Mouse (Mus musculus): ENCODE results near the gene Srsf5. TPM values are rescaled to one million over a fixed set of nuclear protein-coding genes. Genes with fewer than 3 reads are reported as not detected.

The Srsf5 gene
- polyA plus RNA-seq, 1 experiment from 2014 or later, result 274 TPM

DNA sequence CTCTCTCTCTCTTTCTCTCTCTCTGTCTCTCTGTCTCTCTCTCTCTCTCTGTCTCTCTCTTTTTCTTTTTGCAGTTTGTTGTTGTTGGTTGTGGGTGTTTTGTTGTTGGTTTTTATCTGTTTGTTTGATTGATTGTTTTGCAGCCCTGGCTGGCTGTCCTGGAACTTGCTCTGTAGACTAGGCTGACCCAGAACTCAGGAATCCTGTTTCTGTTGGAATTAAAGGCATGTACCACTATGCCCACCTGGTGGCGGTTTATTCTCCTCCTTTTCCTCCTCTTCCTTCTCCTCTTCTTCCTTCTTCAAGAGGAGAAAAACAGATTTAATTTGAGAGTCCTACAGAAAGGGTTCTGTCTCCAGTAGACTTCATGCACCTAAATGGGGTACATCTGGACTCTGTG lies 17.8 kb upstream of the Srsf5 start:
- H3K4me2 ChIP-seq (ENCODE audit: low read length), result no peak overlapping the region
- no peak overlapping the region for H3K9ac ChIP-seq (ENCODE audit: low read length)
- no peaks in the 10 kb centered on the region for H3K27me3 ChIP-seq (replicated peaks; ENCODE audit: control insufficient read depth, insufficient read depth, low read length)
- no peaks in the 10 kb centered on the region for H3K36me3 ChIP-seq (ENCODE audit: control insufficient read depth, insufficient read depth, low read length)
- H3K9me3 ChIP-seq (replicated peaks; ENCODE audit: control insufficient read depth, low read length), result no peaks in the 10 kb centered on the region
- H3K4me1 ChIP-seq (ENCODE audit: control insufficient read depth, insufficient read depth, low read length), result no peaks in the 10 kb centered on the region
- no peak overlapping the region for H3K27ac ChIP-seq (ENCODE audit: low read depth, low read length)
- DNase-seq (ENCODE audit: low spot score), result no peak
- 70% methylated on average over 1 of the region's 1 CpGs for WGBS
- no peak overlapping the region for H3K4me3 ChIP-seq (ENCODE audit: low read depth, low read length)
- no peak for ATAC-seq

DNA sequence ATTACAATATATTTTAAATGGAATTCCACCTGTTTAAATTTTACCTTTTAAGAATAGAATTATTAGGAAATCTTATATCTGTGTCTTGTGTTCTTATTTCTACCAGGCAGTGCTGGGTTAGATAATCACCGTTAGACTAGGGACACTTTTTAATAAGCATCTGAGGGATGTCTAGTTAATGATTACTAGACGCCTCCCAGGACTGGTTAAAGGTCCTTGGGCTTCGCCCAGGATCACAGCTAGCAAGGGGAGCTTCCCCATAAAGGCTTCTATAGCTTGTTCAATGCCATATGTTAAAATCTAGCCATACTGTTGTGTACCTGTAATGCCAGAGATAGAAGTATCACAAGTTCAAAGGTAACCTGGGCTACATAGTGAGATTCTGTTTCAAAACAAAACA lies 16.4 kb upstream of the Srsf5 start:
- no peaks in the 10 kb centered on the region for H3K36me3 ChIP-seq (ENCODE audit: control insufficient read depth, insufficient read depth, low read length)
- 90% methylated on average over 3 of the region's 3 CpGs for WGBS
- no peaks in the 10 kb centered on the region for H3K9me3 ChIP-seq (replicated peaks; ENCODE audit: control insufficient read depth, low read length)
- no peak overlapping the region for H3K27ac ChIP-seq (ENCODE audit: low read depth, low read length)
- ATAC-seq (no peak), DNase-seq (ENCODE audit: low spot score) (no peak)
- H3K27me3 ChIP-seq (replicated peaks; ENCODE audit: control insufficient read depth, insufficient read depth, low read length), result no peaks in the 10 kb centered on the region
- H3K4me3 ChIP-seq (ENCODE audit: low read depth, low read length), result no peak overlapping the region
- H3K4me2 ChIP-seq (ENCODE audit: low read length), result no peak overlapping the region
- no peak overlapping the region for H3K9ac ChIP-seq (ENCODE audit: low read length)
- no peaks in the 10 kb centered on the region for H3K4me1 ChIP-seq (ENCODE audit: control insufficient read depth, insufficient read depth, low read length)

DNA sequence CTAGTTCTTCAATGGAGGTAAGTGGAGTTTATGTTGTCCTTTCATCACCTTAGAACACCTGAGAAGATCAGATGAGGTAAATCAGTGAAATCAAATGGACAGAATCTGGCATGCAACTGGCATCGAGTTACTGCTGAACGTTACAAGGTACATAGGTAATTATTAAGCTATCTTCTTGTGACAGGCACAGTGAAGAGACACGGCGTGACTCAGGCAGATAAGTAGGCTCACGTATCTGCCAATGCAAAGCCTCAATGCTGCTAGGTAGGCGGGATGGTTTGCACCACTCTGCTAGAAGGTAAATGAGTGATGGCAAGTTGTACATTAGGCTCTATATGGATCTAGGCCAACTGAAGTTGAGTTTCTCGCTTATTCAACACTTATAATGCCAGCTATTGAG lies 15.2 kb upstream of the Srsf5 start:
- H3K27ac ChIP-seq (ENCODE audit: low read depth, low read length), result no peak overlapping the region
- WGBS, result 92% methylated on average over 7 of the region's 7 CpGs
- H3K4me1 ChIP-seq (ENCODE audit: control insufficient read depth, insufficient read depth, low read length), result no peaks in the 10 kb centered on the region
- no peaks in the 10 kb centered on the region for H3K36me3 ChIP-seq (ENCODE audit: control insufficient read depth, insufficient read depth, low read length)
- H3K4me3 ChIP-seq (ENCODE audit: low read depth, low read length), result no peak overlapping the region
- no peak for DNase-seq (ENCODE audit: low spot score)
- no peak for ATAC-seq
- no peak overlapping the region for H3K4me2 ChIP-seq (ENCODE audit: low read length)
- H3K9ac ChIP-seq (ENCODE audit: low read length), result no peak overlapping the region
- no peaks in the 10 kb centered on the region for H3K9me3 ChIP-seq (replicated peaks; ENCODE audit: control insufficient read depth, low read length)
- no peaks in the 10 kb centered on the region for H3K27me3 ChIP-seq (replicated peaks; ENCODE audit: control insufficient read depth, insufficient read depth, low read length)

DNA sequence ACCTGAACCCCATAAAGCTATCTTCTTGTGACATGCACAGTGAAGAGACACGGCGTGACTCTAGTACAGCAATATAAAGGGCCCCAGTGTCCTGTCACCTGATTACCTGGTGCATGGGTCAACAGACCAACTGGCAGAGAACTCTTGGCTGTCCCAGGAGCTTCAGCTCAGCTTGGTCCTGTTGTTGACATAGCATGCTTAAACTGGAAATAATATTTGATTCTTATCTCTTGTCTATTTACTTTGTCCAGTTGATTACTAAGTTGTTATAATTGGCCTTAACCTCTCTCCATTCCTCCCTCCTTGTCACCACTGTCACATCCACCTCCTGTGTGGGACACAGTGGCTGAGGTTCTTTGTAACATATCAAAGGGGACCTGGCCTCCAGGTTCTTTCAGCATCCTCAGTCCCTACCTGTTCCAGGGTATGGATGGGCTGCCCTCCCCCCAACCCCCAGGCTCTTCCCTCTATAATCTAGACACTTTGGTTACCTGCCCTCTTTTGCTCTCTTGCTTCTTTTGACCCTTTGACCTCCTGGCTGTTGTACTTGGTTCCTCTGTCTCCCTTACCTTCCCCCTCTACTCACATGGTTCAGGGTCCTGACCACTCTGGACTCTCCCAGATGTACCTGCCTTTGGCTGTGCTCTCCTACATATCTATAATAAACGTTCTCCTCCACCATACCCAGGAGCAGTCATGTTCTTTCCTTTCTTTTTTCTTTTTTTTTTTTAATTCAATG lies 13.7 kb upstream of the Srsf5 start:
- Histone ChIP-seq H3K9me3 (replicated peaks; ENCODE audit: control insufficient read depth, low read length) (no peaks in the 10 kb centered on the region), H3K27me3 (replicated peaks; ENCODE audit: control insufficient read depth, insufficient read depth, low read length) (no peaks in the 10 kb centered on the region), H3K4me3 (ENCODE audit: low read depth, low read length) (no peak overlapping the region), H3K4me1 (ENCODE audit: control insufficient read depth, insufficient read depth, low read length) (no peaks in the 10 kb centered on the region), H3K4me2 (ENCODE audit: low read length) (no peak overlapping the region), H3K27ac (ENCODE audit: low read depth, low read length) (no peak overlapping the region), H3K9ac (ENCODE audit: low read length) (no peak overlapping the region), H3K36me3 (ENCODE audit: control insufficient read depth, insufficient read depth, low read length) (no peaks in the 10 kb centered on the region)
- no peak for DNase-seq (ENCODE audit: low spot score)
- ATAC-seq, result no peak
- 88% methylated on average over 3 of the region's 3 CpGs for WGBS

DNA sequence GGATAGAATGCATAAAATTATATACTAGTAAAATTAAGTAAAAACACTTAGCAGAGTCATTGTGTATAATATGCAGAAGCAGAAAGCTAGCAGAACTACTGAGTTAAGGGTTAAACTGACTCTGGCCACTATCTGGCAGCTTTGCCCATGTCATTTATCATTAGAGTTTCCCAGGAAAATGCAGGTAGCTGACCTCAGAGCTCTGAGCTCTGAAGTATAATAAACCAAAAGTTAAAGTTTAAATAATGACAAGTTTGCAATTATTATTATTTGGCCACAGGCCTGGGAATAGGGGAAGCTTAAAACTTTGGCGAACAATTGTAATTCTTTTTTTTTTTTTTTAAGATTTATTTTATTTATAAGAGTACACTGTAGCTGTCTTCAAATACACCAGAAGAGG lies 12.4 kb upstream of the Srsf5 start:
- Histone ChIP-seq H3K9ac (ENCODE audit: low read length) (no peak overlapping the region), H3K27me3 (replicated peaks; ENCODE audit: control insufficient read depth, insufficient read depth, low read length) (no peaks in the 10 kb centered on the region), H3K4me3 (ENCODE audit: low read depth, low read length) (no peak overlapping the region), H3K27ac (ENCODE audit: low read depth, low read length) (no peak overlapping the region), H3K4me2 (ENCODE audit: low read length) (no peak overlapping the region), H3K4me1 (ENCODE audit: control insufficient read depth, insufficient read depth, low read length) (no peaks in the 10 kb centered on the region), H3K36me3 (ENCODE audit: control insufficient read depth, insufficient read depth, low read length) (no peaks in the 10 kb centered on the region), H3K9me3 (replicated peaks; ENCODE audit: control insufficient read depth, low read length) (no peaks in the 10 kb centered on the region)
- ATAC-seq, result no peak
- no peak for DNase-seq (ENCODE audit: low spot score)
- 96% methylated on average over 1 of the region's 1 CpGs for whole genome bisulfite sequencing

DNA sequence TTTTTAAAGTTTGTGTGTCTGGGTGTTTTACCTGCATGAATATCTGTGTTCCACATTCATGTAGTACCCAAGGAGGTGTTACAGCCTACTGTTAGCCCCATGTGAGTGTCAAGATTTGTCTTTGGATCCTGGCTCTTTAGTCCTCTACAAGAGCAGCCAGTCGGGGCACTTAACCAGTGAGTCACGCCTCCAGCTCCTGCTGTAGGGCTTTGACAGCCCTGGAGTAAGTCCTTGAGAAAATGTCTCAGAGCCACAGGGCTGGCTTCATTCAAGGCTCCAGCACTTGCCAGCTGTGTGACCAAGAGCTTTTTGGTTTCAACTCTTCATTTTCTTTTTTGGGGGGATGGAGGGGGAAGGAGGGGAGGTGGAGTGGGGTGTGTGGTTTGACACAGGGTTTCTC lies 8.6 kb upstream of the Srsf5 start:
- no peaks in the 10 kb centered on the region for H3K9me3 ChIP-seq (replicated peaks; ENCODE audit: control insufficient read depth, low read length)
- no peak overlapping the region for H3K9ac ChIP-seq (ENCODE audit: low read length)
- ATAC-seq (no peak), DNase-seq (ENCODE audit: low spot score) (no peak)
- no peak overlapping the region for H3K4me3 ChIP-seq (ENCODE audit: low read depth, low read length)
- H3K27ac ChIP-seq (ENCODE audit: low read depth, low read length), result no peak overlapping the region
- no peaks in the 10 kb centered on the region for H3K36me3 ChIP-seq (ENCODE audit: control insufficient read depth, insufficient read depth, low read length)
- H3K4me1 ChIP-seq (ENCODE audit: control insufficient read depth, insufficient read depth, low read length), result no peaks in the 10 kb centered on the region
- no peak overlapping the region for H3K4me2 ChIP-seq (ENCODE audit: low read length)
- WGBS, result 74% methylated on average over 2 of the region's 2 CpGs
- no peaks in the 10 kb centered on the region for H3K27me3 ChIP-seq (replicated peaks; ENCODE audit: control insufficient read depth, insufficient read depth, low read length)

DNA sequence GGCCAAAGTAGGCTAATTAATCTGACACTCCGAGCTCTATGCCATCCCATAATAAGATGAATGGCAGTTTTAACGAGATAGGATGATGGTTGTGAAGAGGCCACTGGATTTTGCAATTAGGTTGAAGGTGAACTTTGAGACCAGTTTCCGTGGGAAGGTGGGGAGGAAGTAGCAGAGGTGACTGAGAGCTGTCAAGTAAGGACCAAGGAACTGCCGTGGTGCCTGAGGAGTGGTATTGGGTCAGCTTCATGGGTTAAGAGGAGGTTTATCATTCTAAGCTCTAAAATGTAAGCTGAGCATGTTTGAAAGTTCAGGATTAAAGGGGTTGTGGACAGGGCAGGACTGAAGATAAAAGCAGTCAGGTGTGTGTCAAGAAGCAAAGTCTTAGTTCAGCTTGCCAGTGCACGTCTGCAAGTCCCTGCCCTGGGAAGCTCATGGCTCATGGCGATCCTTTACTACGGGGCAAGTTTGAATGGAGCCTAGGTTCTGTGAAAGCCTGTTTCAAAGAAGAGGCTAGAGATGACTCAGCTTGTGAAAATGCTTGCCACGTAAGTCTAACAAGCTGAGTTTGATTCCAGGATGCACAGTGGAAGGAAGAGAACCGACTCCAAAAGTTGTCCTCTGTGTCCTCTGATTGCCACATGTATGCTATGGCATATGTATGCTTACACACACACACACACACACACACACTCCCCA lies 7.8 kb upstream of the Srsf5 start:
- 63% methylated on average over 9 of the region's 9 CpGs for WGBS

DNA sequence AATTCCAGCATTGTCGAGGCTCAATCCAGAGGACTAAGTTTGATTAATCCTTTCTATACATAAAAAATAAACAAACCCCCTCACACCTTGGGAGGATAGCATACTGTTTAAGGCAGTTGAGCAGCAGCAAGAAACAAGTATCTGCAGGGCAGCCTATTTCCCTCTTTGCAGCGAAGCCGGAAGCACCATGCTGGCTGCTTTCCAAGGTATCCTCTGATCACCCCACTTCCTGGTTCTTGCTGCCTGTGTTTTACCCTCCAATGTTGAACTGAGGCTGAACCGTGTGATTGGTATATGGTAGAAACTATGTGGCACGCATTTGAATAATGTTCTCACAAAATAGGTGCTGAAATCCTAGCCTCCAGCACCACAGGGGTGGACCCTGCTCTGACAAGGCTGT lies 6.7 kb upstream of the Srsf5 start:
- ATAC-seq, result no peak
- Histone ChIP-seq H3K4me1 (ENCODE audit: control insufficient read depth, insufficient read depth, low read length) (no peaks in the 10 kb centered on the region), H3K36me3 (ENCODE audit: control insufficient read depth, insufficient read depth, low read length) (no peaks in the 10 kb centered on the region), H3K27me3 (replicated peaks; ENCODE audit: control insufficient read depth, insufficient read depth, low read length) (no peaks in the 10 kb centered on the region), H3K9me3 (replicated peaks; ENCODE audit: control insufficient read depth, low read length) (no peaks in the 10 kb centered on the region), H3K9ac (ENCODE audit: low read length) (no peak overlapping the region), H3K27ac (ENCODE audit: low read depth, low read length) (no peak overlapping the region), H3K4me2 (ENCODE audit: low read length) (no peak overlapping the region), H3K4me3 (ENCODE audit: low read depth, low read length) (no peak overlapping the region)
- DNase-seq (ENCODE audit: low spot score), result no peak
- WGBS, result 76% methylated on average over 5 of the region's 5 CpGs

More for the DNA sequence above, 7.8 kb upstream of the Srsf5 start:
- H3K36me3 ChIP-seq (ENCODE audit: control insufficient read depth, insufficient read depth, low read length), result no peaks in the 10 kb centered on the region
- ATAC-seq, result no peak
- DNase-seq (ENCODE audit: low spot score), result no peak
- H3K4me2 ChIP-seq (ENCODE audit: low read length), result no peak overlapping the region
- H3K27me3 ChIP-seq (replicated peaks; ENCODE audit: control insufficient read depth, insufficient read depth, low read length), result no peaks in the 10 kb centered on the region
- no peak overlapping the region for H3K4me3 ChIP-seq (ENCODE audit: low read depth, low read length)
- H3K4me1 ChIP-seq (ENCODE audit: control insufficient read depth, insufficient read depth, low read length), result no peaks in the 10 kb centered on the region
- no peak overlapping the region for H3K27ac ChIP-seq (ENCODE audit: low read depth, low read length)
- H3K9me3 ChIP-seq (replicated peaks; ENCODE audit: control insufficient read depth, low read length), result no peaks in the 10 kb centered on the region
- no peak overlapping the region for H3K9ac ChIP-seq (ENCODE audit: low read length)

DNA sequence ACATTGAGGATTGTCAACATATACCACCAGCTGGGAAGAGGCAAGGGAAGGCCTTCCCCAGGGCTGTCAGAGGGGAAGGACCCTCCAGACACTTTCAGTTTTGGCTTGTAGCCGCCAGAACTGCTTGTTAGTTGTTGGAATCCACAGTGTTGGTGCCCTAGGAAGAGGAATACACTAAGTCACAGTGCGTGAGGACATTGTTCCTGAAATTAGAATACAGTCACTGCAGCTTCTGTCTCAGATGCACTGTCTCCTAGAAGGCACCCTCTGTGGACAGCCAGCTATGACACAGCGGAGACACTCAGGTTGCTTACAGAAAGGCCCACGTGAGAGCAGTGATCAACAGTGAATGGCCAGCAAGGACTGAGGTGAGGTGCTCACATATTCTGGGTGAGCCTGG lies 6.1 kb upstream of the Srsf5 start:
- no peak overlapping the region for H3K4me3 ChIP-seq (ENCODE audit: low read depth, low read length)
- ATAC-seq (no peak), DNase-seq (ENCODE audit: low spot score) (no peak)
- H3K4me2 ChIP-seq (ENCODE audit: low read length), result no peak overlapping the region
- H3K27ac ChIP-seq (ENCODE audit: low read depth, low read length), result no peak overlapping the region
- H3K9ac ChIP-seq (ENCODE audit: low read length), result no peak overlapping the region
- no peaks in the 10 kb centered on the region for H3K27me3 ChIP-seq (replicated peaks; ENCODE audit: control insufficient read depth, insufficient read depth, low read length)
- no peaks in the 10 kb centered on the region for H3K9me3 ChIP-seq (replicated peaks; ENCODE audit: control insufficient read depth, low read length)
- WGBS, result 76% methylated on average over 4 of the region's 4 CpGs
- H3K4me1 ChIP-seq (ENCODE audit: control insufficient read depth, insufficient read depth, low read length), result no peaks in the 10 kb centered on the region
- H3K36me3 ChIP-seq (ENCODE audit: control insufficient read depth, insufficient read depth, low read length), result no peaks in the 10 kb centered on the region
